Mouse (Mus musculus) heart, embryonic 14.5 days (tissue): ENCODE measurements at regions not wholly inside any gene's neighbourhood (a gene's known extent, or its start where the extent isn't known, plus 50 kb on each side); places are given as distances from the start of the nearest gene placed in this dataset.

Source experiments
- ATAC-seq: fragments of 200-750 bp; cut with Nextera tagmentation; 2 replicates; pipeline ENCODE4 v1.8.0; 2017; ENCODE audit warnings: low read depth, moderate TSS enrichment; ENCODE audit not compliant: insufficient number of reproducible peaks, insufficient read depth, low FRiP score
- H3K27ac ChIP-seq, 2 experiments: fragments of 200-500 bp in 1 of 2; fragments of 300-500 bp in 1 of 2; sonication (generic) in 1 of 2; replicated peaks in 1 of 2; 2 replicates each; pipeline ENCODE4 v1.5.1; 2012 to 2014; ENCODE audit warnings: low read depth in 2 of 2, low read length in 2 of 2, control low read depth in 1 of 2, mild to moderate bottlenecking in 1 of 2, mixed read lengths in 1 of 2; ENCODE audit not compliant: control insufficient read depth in 1 of 2, insufficient read depth in 1 of 2
- H3K27me3 ChIP-seq: fragments of 300-500 bp; sonication (generic); 2 replicates; pipeline ENCODE4 v1.6.1; 2014; ENCODE audit warnings: mild to moderate bottlenecking, low read length, control low read depth; ENCODE audit not compliant: control insufficient read depth, insufficient read depth
- H3K36me3 ChIP-seq: fragments of 300-500 bp; sonication (generic); 2 replicates; pipeline ENCODE4 v1.6.1; 2014; ENCODE audit warnings: mild to moderate bottlenecking, control low read depth, low read length, mixed read lengths; ENCODE audit not compliant: control insufficient read depth, insufficient read depth
- H3K4me1 ChIP-seq, 2 experiments: fragments of 200-500 bp in 1 of 2; fragments of 300-500 bp in 1 of 2; sonication (generic) in 1 of 2; 2 replicates each; pipeline ENCODE4 v1.6.1; 2012 to 2014; ENCODE audit warnings: low read length in 2 of 2, control low read depth in 1 of 2, mixed read lengths in 1 of 2; ENCODE audit not compliant: control insufficient read depth in 2 of 2, insufficient read depth in 2 of 2
- H3K4me2 ChIP-seq: fragments of 300-500 bp; sonication (generic); 2 replicates; pipeline ENCODE4 v1.6.1; 2014; ENCODE audit warnings: mild to moderate bottlenecking, low read length
- H3K4me3 ChIP-seq, 2 experiments: fragments of 200-500 bp in 1 of 2; fragments of 300-500 bp in 1 of 2; sonication (generic) in 1 of 2; 2 replicates each; pipeline ENCODE4 v1.5.1; 2012 to 2014; ENCODE audit warnings: low read length in 2 of 2, mild to moderate bottlenecking in 2 of 2, control low read depth in 1 of 2, low read depth in 1 of 2, moderate library complexity in 1 of 2; ENCODE audit not compliant: control insufficient read depth in 1 of 2, insufficient read depth in 1 of 2
- H3K9ac ChIP-seq: fragments of 300-500 bp; sonication (generic); 2 replicates; pipeline ENCODE4 v1.6.1; 2014; ENCODE audit warnings: mild to moderate bottlenecking, low read length
- H3K9me3 ChIP-seq: fragments of 300-500 bp; sonication (generic); 2 replicates; pipeline ENCODE4 v1.6.1; 2016; ENCODE audit warnings: low read length, control low read depth; ENCODE audit not compliant: control insufficient read depth
- WGBS: fragments of 180-500 bp; shearing (Covaris S2); extraction: QIAGEN DNeasy Blood & Tissue Kit; methylation state at CpG from one replicate; pipeline ENCODE4 v1.1.7; 2014; 5-methylcytosine and 5-hydroxymethylcytosine counted together

DNA sequence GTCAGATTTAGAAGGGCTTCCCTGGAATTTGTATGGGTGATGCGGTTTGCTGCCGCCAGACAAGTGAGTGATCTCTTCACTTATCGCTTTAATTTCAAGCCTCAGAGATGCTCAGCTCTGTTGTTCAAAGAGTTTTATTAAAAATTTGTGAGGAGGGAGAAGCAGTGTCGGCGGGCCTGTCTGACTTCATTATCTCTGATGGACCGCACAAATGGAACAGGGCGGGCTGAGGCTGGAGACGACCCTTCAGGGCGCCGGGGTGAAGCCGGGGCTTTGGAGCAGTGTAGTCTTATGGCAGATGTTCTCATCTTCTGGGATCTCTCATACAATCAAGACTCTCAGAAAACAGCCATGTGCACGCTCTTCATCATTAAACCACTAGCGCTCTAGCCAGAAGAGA lies 115.2 kb downstream of the Dyrk2 start:
- H3K27ac ChIP-seq: no peak overlapping the region
- H3K9me3 ChIP-seq: no peaks in the 10 kb centered on the region

DNA sequence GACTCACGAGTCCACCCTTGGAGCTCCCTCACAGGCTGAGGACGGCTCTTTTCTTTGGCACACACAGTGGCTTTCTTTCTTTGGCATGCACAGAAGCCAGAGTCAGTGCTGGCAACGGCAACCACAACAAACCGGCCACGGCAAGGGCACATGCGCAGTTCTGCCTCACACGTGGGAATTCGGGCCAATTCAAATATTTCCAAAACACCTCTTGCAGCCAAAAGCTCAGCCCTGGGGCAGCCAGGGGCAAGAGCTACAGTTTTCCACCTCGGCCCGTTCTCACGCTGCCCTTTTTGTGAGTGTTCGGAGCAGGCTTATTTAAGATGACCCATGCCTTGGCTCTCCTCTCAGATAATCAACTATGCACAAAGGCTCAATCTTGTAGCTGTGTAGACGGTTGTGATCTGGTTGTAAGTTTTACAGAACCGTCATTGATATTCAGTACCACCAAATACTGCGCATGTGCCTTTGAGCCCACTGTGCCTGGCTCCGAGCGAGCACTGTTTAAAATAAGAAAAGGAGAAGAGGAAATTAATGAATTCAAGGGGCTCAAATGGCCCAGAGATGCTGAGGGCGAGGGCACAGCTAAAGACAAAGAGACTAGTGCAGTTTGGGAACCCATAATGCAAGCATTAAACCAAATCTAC lies 111.1 kb downstream of the Dyrk2 start:
- no peak for ATAC-seq
- no peaks in the 10 kb centered on the region for H3K27me3 ChIP-seq
- no peak overlapping the region for H3K4me2 ChIP-seq
- H3K4me1 ChIP-seq: peaks cover 5 to 8% of the 10 kb centered on the region in 2 experiments; a peak in 3 of 4 replicates
- 84% methylated on average over 18 of the region's 18 CpGs for WGBS
- no peaks in the 10 kb centered on the region for H3K36me3 ChIP-seq
- H3K27ac ChIP-seq: no peak overlapping the region
- H3K4me3 ChIP-seq: no peak overlapping the region
- H3K9ac ChIP-seq: no peak overlapping the region
- H3K9me3 ChIP-seq: no peaks in the 10 kb centered on the region

More for the DNA sequence above, 115.2 kb downstream of the Dyrk2 start:
- H3K27me3 ChIP-seq: no peaks in the 10 kb centered on the region
- 0 out of 4 replicates have a peak, but pooled peaks cover 0 to 4% of the 10 kb centered on the region in 2 experiments for H3K4me1 ChIP-seq
- no peak overlapping the region for H3K9ac ChIP-seq
- no peak overlapping the region for H3K4me2 ChIP-seq
- ATAC-seq: no peak
- no peak overlapping the region for H3K4me3 ChIP-seq
- WGBS: 93% methylated on average over 13 of the region's 13 CpGs
- no peaks in the 10 kb centered on the region for H3K36me3 ChIP-seq

DNA sequence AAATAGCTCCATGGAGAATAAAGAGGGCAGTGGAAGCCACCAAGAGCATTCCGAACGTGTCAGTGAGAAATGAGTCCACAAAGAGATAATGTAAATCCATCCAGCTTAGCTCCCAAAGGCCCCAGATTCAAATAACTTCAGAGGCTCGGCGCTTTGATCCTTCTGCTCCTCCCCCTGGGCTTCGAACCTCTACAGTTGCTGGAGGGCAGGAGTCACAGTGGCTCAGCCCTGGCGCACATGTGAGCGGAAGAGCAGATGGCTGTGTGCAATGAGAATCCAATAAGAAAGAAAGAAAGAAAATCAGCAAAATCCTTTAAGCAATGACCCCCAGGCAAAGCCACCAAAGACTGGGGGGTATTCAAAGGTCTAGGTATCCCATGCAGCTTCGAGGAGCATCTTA lies 109.6 kb downstream of the Dyrk2 start:
- Histone ChIP-seq H3K27ac (no peak overlapping the region), H3K36me3 (no peaks in the 10 kb centered on the region), H3K4me1 (peaks cover 7 to 11% of the 10 kb centered on the region in 2 experiments), H3K4me2 (no peak overlapping the region), H3K27me3 (no peaks in the 10 kb centered on the region), H3K4me3 (no peak overlapping the region), H3K9me3 (no peaks in the 10 kb centered on the region), H3K9ac (no peak overlapping the region)
- no peak for ATAC-seq
- 84% methylated on average over 8 of the region's 8 CpGs for WGBS

DNA sequence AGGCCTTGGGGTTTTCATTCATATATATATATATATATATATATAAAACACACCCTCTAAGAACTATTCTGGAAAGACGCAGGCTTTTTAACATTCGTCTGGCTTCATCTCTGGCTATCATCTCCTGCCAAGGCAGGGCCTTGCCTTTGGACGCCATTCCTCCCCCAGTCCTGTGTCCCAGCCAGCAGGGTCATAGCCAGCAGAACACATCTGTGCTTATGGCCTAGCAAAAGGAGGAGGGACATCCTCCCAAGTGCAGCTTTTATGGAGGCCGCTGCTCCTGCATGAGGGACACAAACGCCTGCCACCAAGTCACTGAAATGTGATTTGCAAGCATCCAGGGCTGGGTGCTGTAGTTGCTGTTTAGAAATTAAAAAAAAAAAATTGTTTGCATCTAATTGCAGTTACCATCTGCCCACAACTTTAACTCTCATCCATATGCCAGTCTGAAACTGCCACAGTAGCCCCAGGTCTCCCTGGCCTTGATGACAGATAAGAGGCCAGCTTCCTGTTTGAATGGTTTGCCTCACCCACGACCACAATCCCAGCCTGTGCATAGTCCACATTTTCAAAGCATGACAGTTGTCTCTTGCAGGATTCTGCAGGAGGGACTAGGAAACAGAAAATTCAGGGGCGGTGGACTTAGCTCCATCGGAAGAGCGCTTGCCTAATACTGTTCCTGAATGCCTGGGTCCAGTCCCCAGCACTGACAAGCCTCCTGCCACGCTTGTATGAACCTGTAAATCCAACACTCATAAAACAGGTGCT lies 108.7 kb downstream of the Dyrk2 start:
- no peaks in the 10 kb centered on the region for H3K27me3 ChIP-seq
- WGBS: 56% methylated on average over 10 of the region's 10 CpGs
- no peak overlapping the region for H3K4me3 ChIP-seq
- no peak overlapping the region for H3K27ac ChIP-seq
- no peaks in the 10 kb centered on the region for H3K9me3 ChIP-seq
- no peak overlapping the region for H3K4me2 ChIP-seq
- H3K9ac ChIP-seq: peak overlapping the region; percentile 12; the same call in 1 of the 2 replicates
- peaks cover 16 to 20% of the 10 kb centered on the region in 2 experiments for H3K4me1 ChIP-seq
- no peak for ATAC-seq
- H3K36me3 ChIP-seq: no peaks in the 10 kb centered on the region

DNA sequence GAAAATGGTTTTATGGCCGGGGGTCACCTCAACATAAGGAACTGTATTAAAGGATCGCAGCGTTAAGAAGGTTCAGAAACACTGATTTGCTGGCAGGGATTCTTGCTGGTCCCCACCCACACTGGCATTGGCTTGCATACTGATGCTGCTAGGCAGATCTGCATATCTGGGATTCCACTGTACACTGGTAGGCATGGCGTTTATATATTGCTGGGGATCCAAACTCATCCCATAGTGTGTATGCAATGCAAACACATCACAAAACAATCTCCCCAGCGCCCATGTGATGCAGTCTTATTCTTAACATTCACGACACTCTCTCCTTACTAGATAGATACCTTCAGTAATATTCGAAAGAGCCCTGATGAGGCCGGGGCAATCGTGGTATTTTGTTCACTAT lies 105.0 kb downstream of the Dyrk2 start:
- Histone ChIP-seq H3K4me3 (no peak overlapping the region), H3K27ac (no peak overlapping the region), H3K9me3 (no peaks in the 10 kb centered on the region), H3K4me1 (peaks cover 16 to 28% of the 10 kb centered on the region in 2 experiments), H3K36me3 (no peaks in the 10 kb centered on the region), H3K27me3 (no peaks in the 10 kb centered on the region), H3K9ac (no peak overlapping the region), H3K4me2 (no peak overlapping the region)
- ATAC-seq: no peak
- 85% methylated on average over 9 of the region's 9 CpGs for WGBS

DNA sequence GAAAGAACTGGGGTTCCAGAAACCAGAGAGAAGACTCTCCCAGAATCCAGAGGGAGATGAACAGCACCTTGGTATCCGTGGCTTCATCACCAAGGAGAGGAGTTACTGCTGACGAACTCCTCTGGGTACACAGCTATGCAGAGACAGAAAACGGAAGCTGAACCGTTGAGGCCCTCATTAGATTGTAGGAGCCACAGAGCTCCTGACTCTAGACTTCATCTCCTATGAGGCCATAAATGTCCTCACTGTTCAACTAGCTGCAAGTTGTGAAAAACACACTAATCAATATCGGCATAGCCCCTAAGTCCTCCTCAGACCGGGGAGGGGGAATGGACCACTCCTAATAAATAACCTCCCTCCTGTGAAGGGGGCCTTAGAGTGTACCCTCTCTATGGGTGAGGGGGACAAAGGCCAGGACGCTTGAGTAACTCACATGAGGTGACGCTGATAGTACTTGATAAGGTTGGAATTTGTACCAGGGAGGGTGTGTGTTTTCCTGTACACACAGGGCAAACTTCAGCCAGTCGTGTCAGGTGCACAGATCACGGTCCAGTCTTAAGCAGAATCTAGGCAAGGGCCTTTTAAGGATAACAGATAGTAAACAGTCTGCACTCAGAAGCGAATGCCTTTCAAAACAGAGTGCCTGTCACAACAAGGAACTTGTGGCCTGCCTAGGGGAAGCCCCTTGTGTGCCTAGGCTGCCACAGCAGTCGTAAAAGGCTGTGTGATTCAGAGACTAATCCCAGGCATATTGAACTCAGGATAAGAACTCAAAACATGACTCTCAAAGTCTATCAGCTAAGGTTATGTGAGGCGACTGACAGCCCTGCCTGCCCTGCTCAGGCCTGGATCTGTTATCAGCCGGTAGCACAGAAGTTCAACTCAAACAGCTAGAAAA lies 104.2 kb downstream of the Dyrk2 start:
- Histone ChIP-seq H3K4me3 (no peak overlapping the region), H3K9ac (no peak overlapping the region), H3K9me3 (no peaks in the 10 kb centered on the region), H3K36me3 (no peaks in the 10 kb centered on the region), H3K27me3 (no peaks in the 10 kb centered on the region), H3K4me2 (no peak overlapping the region), H3K4me1 (peaks cover 16 to 28% of the 10 kb centered on the region in 2 experiments), H3K27ac (peak overlapping the region in 1 of 2 experiments; percentile 39; a peak in 1 of 4 replicates)
- 28% methylated on average over 14 of the region's 14 CpGs for WGBS
- ATAC-seq: no peak

DNA sequence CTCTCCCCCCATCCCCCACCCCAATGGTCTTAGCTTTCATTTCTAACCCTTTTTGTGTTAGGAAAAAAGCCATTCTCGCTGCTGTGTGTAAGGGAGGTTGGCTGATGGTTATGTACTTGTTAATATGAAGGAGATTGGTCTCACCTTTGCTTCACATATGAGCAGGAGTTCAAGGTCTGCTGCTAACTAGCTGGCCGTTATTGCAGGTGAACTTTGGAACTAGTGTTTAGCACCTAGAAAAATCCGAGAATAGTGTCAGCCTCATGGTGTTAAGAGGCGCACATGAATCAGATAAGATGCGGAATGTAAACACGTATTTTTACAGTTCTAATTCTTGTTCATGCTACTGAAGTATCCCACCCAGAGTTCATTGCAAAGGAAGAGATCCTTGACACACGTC lies 103.2 kb downstream of the Dyrk2 start:
- H3K9ac ChIP-seq: no peak overlapping the region; the same call in 1 of the 2 replicates
- 66% methylated on average over 7 of the region's 7 CpGs for WGBS
- H3K9me3 ChIP-seq: no peaks in the 10 kb centered on the region
- H3K4me2 ChIP-seq: no peak overlapping the region
- H3K4me1 ChIP-seq: peaks cover 11 to 20% of the 10 kb centered on the region in 2 experiments
- no peaks in the 10 kb centered on the region for H3K36me3 ChIP-seq
- H3K27ac ChIP-seq: no peak overlapping the region
- no peak for ATAC-seq
- no peaks in the 10 kb centered on the region for H3K27me3 ChIP-seq
- no peak overlapping the region for H3K4me3 ChIP-seq
